Mouse (Mus musculus) limb, embryonic 11.5 days (tissue): Measurements from ENCODE around the gene Cd63. TPM values are rescaled to one million over a fixed set of nuclear protein-coding genes. Genes with fewer than 3 reads are reported as not detected.
A peak's percentile ranks its signal among the peaks of the same experiment; 100 is the strongest.

Source experiments
- ATAC-seq: fragments of 200-750 bp; cut with Nextera tagmentation; 2 replicates; pipeline ENCODE4 v1.8.0; 2017; ENCODE audit warnings: low read depth; ENCODE audit not compliant: insufficient number of reproducible peaks, low FRiP score, low TSS enrichment
- DNase-seq: peaks from one replicate; pipeline ENCODE4 v3.0.0-alpha.2; 2015; ENCODE audit warnings: low spot score
- H3K27ac ChIP-seq: fragments of 300-500 bp; sonication (generic); replicated peaks from 2 replicates; pipeline ENCODE4 v1.5.1; 2014; ENCODE audit warnings: low read depth, mild to moderate bottlenecking, low read length
- H3K27me3 ChIP-seq: fragments of 300-500 bp; sonication (generic); 2 replicates; pipeline ENCODE4 v1.6.1; 2014; ENCODE audit warnings: mild to moderate bottlenecking, low read length, mixed read lengths; ENCODE audit not compliant: control insufficient read depth, insufficient read depth
- H3K36me3 ChIP-seq: fragments of 300-500 bp; sonication (generic); 2 replicates; pipeline ENCODE4 v1.6.1; 2014; ENCODE audit warnings: mild to moderate bottlenecking, low read length, moderate library complexity, mixed read lengths; ENCODE audit not compliant: control insufficient read depth, insufficient read depth
- H3K4me1 ChIP-seq: fragments of 300-500 bp; sonication (generic); 2 replicates; pipeline ENCODE4 v1.6.1; 2014; ENCODE audit warnings: low read length, mixed read lengths; ENCODE audit not compliant: control insufficient read depth, insufficient read depth
- H3K4me2 ChIP-seq: fragments of 300-500 bp; sonication (generic); 2 replicates; pipeline ENCODE4 v1.6.1; 2014; ENCODE audit warnings: low read depth, mild to moderate bottlenecking, moderate library complexity; ENCODE audit not compliant: severe bottlenecking
- H3K4me3 ChIP-seq: fragments of 300-500 bp; sonication (generic); 2 replicates; pipeline ENCODE4 v1.5.1; 2014; ENCODE audit warnings: low read depth, low read length
- H3K9ac ChIP-seq: fragments of 300-500 bp; sonication (generic); 2 replicates; pipeline ENCODE4 v1.6.1; 2014; ENCODE audit warnings: mild to moderate bottlenecking, low read length
- H3K9me3 ChIP-seq: fragments of 300-500 bp; sonication (generic); 2 replicates; pipeline ENCODE4 v1.6.1; 2016; ENCODE audit warnings: low read length; ENCODE audit not compliant: control insufficient read depth
- WGBS: fragments of 180-500 bp; shearing (Covaris S2); extraction: QIAGEN DNeasy Blood & Tissue Kit; methylation state at CpG from one replicate; pipeline ENCODE4 v1.1.7; 2014; 5-methylcytosine and 5-hydroxymethylcytosine counted together
- polyA plus RNA-seq: library from polyadenylated mRNA; unstranded; fragments of >200 nt; fragmentation: Nextera tagmentation; extraction: Ambion mirVana; gene quantifications from 2 replicates; pipeline ENCODE4 v1.2.1, GENCODE M21; 2014

Cd63 gene
- polyA plus RNA-seq, 1 experiment from 2014 or later, result 427 TPM

GRCm38 (mm10) chr10:128888941-128889827 lies 11.6 kb upstream of the Cd63 start:
- Histone ChIP-seq H3K4me1 (peaks cover 15% of the 10 kb centered on the region), H3K36me3 (peaks cover 4% of the 10 kb centered on the region)

GRCm38 (mm10) chr10:128889846-128890245 lies 10.9 kb upstream of the Cd63 start:
- H3K9ac ChIP-seq, result peak overlapping the region; percentile 89
- 0% methylated on average over 2 of the region's 2 CpGs for WGBS
- H3K36me3 ChIP-seq, result peaks cover 3% of the 10 kb centered on the region
- peak overlapping the region; percentile 96 for H3K27ac ChIP-seq
- H3K4me2 ChIP-seq, result peak overlapping the region; percentile 80
- peaks cover 15% of the 10 kb centered on the region for H3K4me1 ChIP-seq
- no peaks in the 10 kb centered on the region for H3K27me3 ChIP-seq
- DNase-seq (no peak), ATAC-seq (no peak)
- no peaks in the 10 kb centered on the region for H3K9me3 ChIP-seq
- peak overlapping the region; percentile 89 for H3K4me3 ChIP-seq

More at GRCm38 (mm10) chr10:128888941-128889827, 11.6 kb upstream of the Cd63 start:
- H3K9ac ChIP-seq, result peak overlapping the region; percentile 40; the same call in 1 of the 2 replicates
- WGBS, result 0% methylated on average over 5 of the region's 7 CpGs
- peak overlapping the region; percentile 96 for H3K27ac ChIP-seq
- peak overlapping the region; percentile 80 for H3K4me2 ChIP-seq
- peak; percentile 86 for DNase-seq
- H3K9me3 ChIP-seq, result no peaks in the 10 kb centered on the region
- H3K27me3 ChIP-seq, result no peaks in the 10 kb centered on the region
- peak overlapping the region; percentile 89 for H3K4me3 ChIP-seq
- ATAC-seq, result peak; percentile 86

- H3K4me3 ChIP-seq, result peak overlapping the region; percentile 89
- no peaks in the 10 kb centered on the region; the same call in 1 of the 2 replicates for H3K36me3 ChIP-seq
- WGBS, result under 1% methylated on average over 40 of the region's 40 CpGs
- H3K27me3 ChIP-seq, result no peaks in the 10 kb centered on the region
- ATAC-seq (0 out of 2 replicates have a peak, but pooled peaks have one; percentile 8), DNase-seq (peak; percentile 56)
- peak overlapping the region; percentile 80 for H3K4me2 ChIP-seq
- peaks cover 15% of the 10 kb centered on the region for H3K4me1 ChIP-seq
- no peaks in the 10 kb centered on the region for H3K9me3 ChIP-seq
- peak overlapping the region; percentile 96 for H3K27ac ChIP-seq
- peak overlapping the region; percentile 89 for H3K9ac ChIP-seq
Measured at GRCm38 (mm10) chr10:128890383-128891295, 10.2 kb upstream of the Cd63 start.

GRCm38 (mm10) chr10:128891296-128892094 lies 9.3 kb upstream of the Cd63 start, which contains the start of gene Gdf11:
Gene Gdf11, minus strand, starts transcription at chr10:128891718.
- Histone ChIP-seq H3K36me3 (no peaks in the 10 kb centered on the region; the same call in 1 of the 2 replicates), H3K27ac (peak within 1 kb of the TSS; percentile 96), H3K27me3 (0 out of 2 replicates have a peak, but pooled peaks cover 3% of the 10 kb centered on the region), H3K4me3 (peak within 1 kb of the TSS; percentile 89), H3K9ac (peak within 1 kb of the TSS; percentile 89), H3K9me3 (no peaks in the 10 kb centered on the region), H3K4me2 (peak within 1 kb of the TSS; percentile 80), H3K4me1 (peaks cover 15% of the 10 kb centered on the region)
- ATAC-seq (peak; percentile 61), DNase-seq (peak; percentile 85)
- under 1% methylated on average over 51 of the region's 89 CpGs for WGBS

GRCm38 (mm10) chr10:128892246-128892645 lies 8.5 kb upstream of the Cd63 start:
- H3K9me3 ChIP-seq, result no peaks in the 10 kb centered on the region
- WGBS, result under 1% methylated on average over 9 of the region's 9 CpGs
- peaks cover 7% of the 10 kb centered on the region; the same call in 1 of the 2 replicates for H3K27me3 ChIP-seq

GRCm38 (mm10) chr10:128895437-128895836 lies 5.4 kb upstream of the Cd63 start:
- no peak for ATAC-seq
- Histone ChIP-seq H3K9ac (0 out of 2 replicates have a peak overlapping the region, but pooled peaks have one; percentile 5), H3K9me3 (no peaks in the 10 kb centered on the region), H3K27ac (no peak overlapping the region), H3K4me3 (no peak overlapping the region), H3K4me2 (no peak overlapping the region), H3K36me3 (no peaks in the 10 kb centered on the region), H3K27me3 (peaks cover 7% of the 10 kb centered on the region; the same call in 1 of the 2 replicates), H3K4me1 (no peaks in the 10 kb centered on the region)
- peak; percentile 89 for DNase-seq
- 0% methylated on average over 9 of the region's 9 CpGs for WGBS

More at GRCm38 (mm10) chr10:128892246-128892645, 8.5 kb upstream of the Cd63 start:
- ATAC-seq (no peak), DNase-seq (peak; percentile 62)
- Histone ChIP-seq H3K4me1 (peaks cover 15% of the 10 kb centered on the region), H3K36me3 (no peaks in the 10 kb centered on the region; the same call in 1 of the 2 replicates), H3K27ac (peak overlapping the region; percentile 96), H3K4me2 (peak overlapping the region; percentile 80), H3K9ac (peak overlapping the region; percentile 89), H3K4me3 (peak overlapping the region; percentile 89)

GRCm38 (mm10) chr10:128895952-128896693 lies 4.7 kb upstream of the Cd63 start:
- Histone ChIP-seq H3K4me1 (no peaks in the 10 kb centered on the region), H3K36me3 (no peaks in the 10 kb centered on the region), H3K9me3 (no peaks in the 10 kb centered on the region), H3K4me3 (no peak overlapping the region; the same call in 1 of the 2 replicates), H3K9ac (0 out of 2 replicates have a peak overlapping the region, but pooled peaks have one; percentile 5), H3K27me3 (peaks cover 7% of the 10 kb centered on the region; the same call in 1 of the 2 replicates), H3K4me2 (peak overlapping the region; percentile 7; the same call in 1 of the 2 replicates), H3K27ac (no peak overlapping the region)
- 3% methylated on average over 17 of the region's 17 CpGs for WGBS
- ATAC-seq (no peak), DNase-seq (no peak)
